Mouse (Mus musculus) ES-E14 (cell line): ENCODE measurements around the gene Exph5. TPM values are rescaled to one million over a fixed set of nuclear protein-coding genes. Genes with fewer than 3 reads are reported as not detected.

Experiments
- DNase-seq: peaks from one replicate; pipeline ENCODE4 v3.0.0-alpha.2; 2013; ENCODE audit warnings: low read depth, low spot score
- H3K27ac ChIP-seq: 2 replicates; pipeline ENCODE4 v1.5.1; 2012; ENCODE audit warnings: low read depth, mild to moderate bottlenecking, low read length, moderate library complexity, mixed read lengths; ENCODE audit not compliant: poor library complexity, insufficient read depth, severe bottlenecking
- H3K36me3 ChIP-seq: 2 replicates; pipeline ENCODE4 v1.6.1; 2012; ENCODE audit warnings: mild to moderate bottlenecking, low read length, moderate library complexity, mixed read lengths; ENCODE audit not compliant: control insufficient read depth, poor library complexity, insufficient read depth, severe bottlenecking
- H3K4me1 ChIP-seq, 2 experiments: fragments of 150-350 bp in 1 of 2; sonication (generic) in 1 of 2; 2 replicates each; pipeline ENCODE4 v1.6.1; 2012; ENCODE audit warnings: low read length in 2 of 2, mild to moderate bottlenecking in 1 of 2, mixed read lengths in 1 of 2; ENCODE audit not compliant: control insufficient read depth in 2 of 2, insufficient read depth in 2 of 2, poor library complexity in 1 of 2
- H3K4me3 ChIP-seq, 2 experiments: fragments of 150-350 bp in 1 of 2; sonication (generic) in 1 of 2; 2 replicates each; pipeline ENCODE4 v1.5.1; 2012; ENCODE audit warnings: low read length in 2 of 2, low read depth in 1 of 2, mild to moderate bottlenecking in 1 of 2, mixed read lengths in 1 of 2; ENCODE audit not compliant: insufficient read depth in 1 of 2, poor library complexity in 1 of 2, severe bottlenecking in 1 of 2
- H3K9ac ChIP-seq: 2 replicates; pipeline ENCODE4 v1.6.1; 2012; ENCODE audit warnings: low read depth, mild to moderate bottlenecking, low read length, mixed read lengths; ENCODE audit not compliant: poor library complexity, insufficient read depth, severe bottlenecking
- H3K9me3 ChIP-seq: fragments of 150-350 bp; sonication (generic); 2 replicates; pipeline ENCODE4 v1.6.1; 2012; ENCODE audit warnings: low read depth, mild to moderate bottlenecking, low read length; ENCODE audit not compliant: control insufficient read depth, insufficient read depth
- CHD2 ChIP-seq: IDR thresholded peaks from 2 replicates; pipeline ENCODE4 v1.6.1; 2014; ENCODE audit warnings: mild to moderate bottlenecking, low read depth, low read length, inconsistent platforms
- HCFC1 ChIP-seq: IDR thresholded peaks from 2 replicates; pipeline ENCODE4 v1.6.1; 2012; ENCODE audit warnings: low read length, inconsistent platforms, borderline replicate concordance; ENCODE audit not compliant: insufficient read depth
- MAFK ChIP-seq: IDR thresholded peaks from 2 replicates; pipeline ENCODE4 v1.6.1; 2014; ENCODE audit warnings: mild to moderate bottlenecking, low read depth, low read length, inconsistent platforms; ENCODE audit not compliant: insufficient read depth
- ZC3H11A ChIP-seq: IDR thresholded peaks from 2 replicates; pipeline ENCODE4 v1.6.1; 2012; ENCODE audit warnings: low read depth, mild to moderate bottlenecking, inconsistent platforms, low read length, borderline replicate concordance
- ZNF384 ChIP-seq: IDR thresholded peaks from 2 replicates; pipeline ENCODE4 v1.6.1; 2012; ENCODE audit warnings: low read depth, low read length, inconsistent platforms
- in situ Hi-C, 2 experiments: fragments of 600-800 bp; cut with MboI; formaldehyde crosslinking; loops; one replicate each; pipeline ENCODE4 v1.15.1; 2025; ENCODE audit warnings: low sequenced_read_pairs in 2 of 2, inconsistent platforms in 1 of 2; ENCODE audit not compliant: unreplicated experiment in 2 of 2
- total RNA-seq: library from RNA; depleted of rRNA; stranded (reverse); fragments of 300-350 nt; gene quantifications from 2 replicates; pipeline ENCODE4 v1.2.3, GENCODE M21; 2012; rRNA removed

Gene Exph5
- total RNA-seq, 1 experiment, result 0.27 TPM

GRCm38 (mm10) chr9:53408953-53409361 lies 107.5 kb downstream of the Exph5 start:
- Histone ChIP-seq H3K4me3 (no peak overlapping the region), H3K9ac (no peak overlapping the region), H3K4me1 (peaks cover 0 to 2% of the 10 kb centered on the region in 2 experiments; a peak in 2 of 4 replicates), H3K9me3 (no peaks in the 10 kb centered on the region), H3K36me3 (no peaks in the 10 kb centered on the region), H3K27ac (no peak overlapping the region)
- in situ Hi-C loops, result no loop called here
- no peak for DNase-seq
- TF ChIP-seq MAFK (no peak), CHD2 (no peak), HCFC1 (no peak), ZC3H11A (no peak), ZNF384 (no peak)

- Histone ChIP-seq H3K4me3 (no peak overlapping the region), H3K27ac (no peak overlapping the region), H3K9me3 (no peaks in the 10 kb centered on the region), H3K9ac (no peak overlapping the region), H3K36me3 (no peaks in the 10 kb centered on the region), H3K4me1 (peaks cover 0 to 2% of the 10 kb centered on the region in 2 experiments; a peak in 2 of 4 replicates)
- no peak for TF ChIP-seq ZNF384
- TF ChIP-seq MAFK, result no peak
- TF ChIP-seq ZC3H11A, result no peak
- no peak for TF ChIP-seq CHD2
- DNase-seq, result no peak
- in situ Hi-C loops, result no loop called here
Measured at GRCm38 (mm10) chr9:53409427-53409826, 108.0 kb downstream of the Exph5 start.

DNA sequence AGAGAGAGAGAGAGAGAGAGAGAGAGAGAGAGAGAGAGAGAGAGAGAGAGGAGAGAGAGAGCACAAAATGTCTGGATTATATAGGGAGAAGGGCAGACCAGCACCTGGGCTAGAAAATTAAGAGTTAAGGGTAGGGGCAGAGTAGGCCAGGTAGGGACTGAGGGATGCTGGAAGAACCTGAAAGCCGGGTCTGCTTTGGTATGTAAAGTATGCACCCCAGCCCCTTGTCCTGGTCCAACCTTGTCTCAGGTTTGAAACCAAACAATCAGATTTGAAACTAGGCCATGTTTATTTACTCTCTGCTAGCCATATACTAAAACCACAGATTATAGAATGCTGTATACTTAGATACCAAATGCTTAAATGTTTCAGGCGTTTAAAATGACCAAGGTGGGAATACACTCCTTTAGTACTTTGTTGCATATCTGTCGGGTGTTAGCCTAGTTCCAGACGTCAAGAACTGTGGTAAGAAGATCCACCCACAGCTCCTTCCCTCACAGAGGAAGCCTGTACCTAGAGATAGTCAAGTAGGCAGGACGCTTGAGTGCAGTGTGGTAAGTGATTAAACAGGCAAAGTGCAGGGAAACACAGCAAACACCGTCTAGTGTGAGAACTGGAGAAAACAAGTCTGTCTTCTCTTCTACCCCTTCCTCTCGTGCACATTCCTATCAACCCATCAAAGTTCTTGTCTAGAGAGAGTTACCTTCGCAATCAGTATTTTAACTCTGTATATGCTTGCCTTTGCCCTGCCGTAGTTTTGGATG lies 120.8 kb downstream of the Exph5 start:
- H3K4me3 ChIP-seq, result no peak overlapping the region
- H3K9me3 ChIP-seq, result no peaks in the 10 kb centered on the region
- H3K9ac ChIP-seq, result no peak overlapping the region
- TF ChIP-seq HCFC1 (no peak), ZC3H11A (no peak), ZNF384 (no peak), MAFK (no peak), CHD2 (no peak)
- H3K4me1 ChIP-seq, result no peaks in the 10 kb centered on the region
- H3K36me3 ChIP-seq, result no peaks in the 10 kb centered on the region
- H3K27ac ChIP-seq, result no peak overlapping the region
- DNase-seq, result no peak
- in situ Hi-C loops, result no loop called here

GRCm38 (mm10) chr9:53426726-53427125 lies 125.3 kb downstream of the Exph5 start:
- in situ Hi-C loops, result no loop called here
- H3K9ac ChIP-seq, result no peak overlapping the region
- H3K4me1 ChIP-seq, result no peaks in the 10 kb centered on the region
- H3K36me3 ChIP-seq, result no peaks in the 10 kb centered on the region
- no peaks in the 10 kb centered on the region for H3K9me3 ChIP-seq
- TF ChIP-seq MAFK (no peak), CHD2 (no peak), ZC3H11A (no peak), ZNF384 (no peak), HCFC1 (no peak)
- H3K4me3 ChIP-seq, result no peak overlapping the region
- no peak overlapping the region for H3K27ac ChIP-seq
- DNase-seq, result no peak

Other genes starting within 250 kb of the Exph5 start
- 32.0 and 46.7 TPM in 2 replicates for gene Ddx10, start 53.6 kb upstream of the Exph5 start, total RNA-seq
- 5.5 and 7.9 TPM in 2 replicates for gene Kdelc2, start 82.4 kb downstream of the Exph5 start, total RNA-seq
- gene 4930550C14Rik, start 100.7 kb downstream of the Exph5 start, total RNA-seq, result 1.1 and 1.2 TPM in 2 replicates
- gene Atm, start 235.1 kb downstream of the Exph5 start, total RNA-seq, result 24.9 and 31.4 TPM in 2 replicates
- 18.8 and 22.8 TPM in 2 replicates for gene Npat, start 235.4 kb downstream of the Exph5 start, total RNA-seq